Comparison of ENCODE assay signal across 8 mouse cellular contexts in genomic region chr6:127989624-127990212, GRCm38 (mm10).
DNase-seq lines count a peak whose midpoint lies in the region; ATAC-seq and TF ChIP-seq lines count a peak whose summit lies in the region.

No protein-coding gene starts in this region.

- H3K27ac ChIP-seq in forebrain, embryonic 10.5 days = peak overlapping the region; percentile 20; the same call in 1 of the 2 replicates
- no peak overlapping the region for H3K27ac ChIP-seq in forebrain, embryonic 11.5 days (ENCODE audit: low read depth, low read length)
- peak overlapping the region; percentile 96 for H3K27ac ChIP-seq in heart, embryonic 13.5 days (replicated peaks)
- H3K27ac ChIP-seq in kidney, postnatal 0 days = no peak overlapping the region

- no peaks in the 10 kb centered on the region for H3K9me3 ChIP-seq in forebrain, embryonic 10.5 days
- H3K9me3 ChIP-seq in forebrain, embryonic 11.5 days (ENCODE audit: control insufficient read depth, low read length) = no peaks in the 10 kb centered on the region
- H3K9me3 ChIP-seq in heart, embryonic 13.5 days = no peaks in the 10 kb centered on the region
- H3K9me3 ChIP-seq in kidney, postnatal 0 days (replicated peaks; ENCODE audit: low read length) = no peaks in the 10 kb centered on the region

- 75% methylated on average over 11 of the region's 11 CpGs for WGBS in forebrain, embryonic 10.5 days
- WGBS in forebrain, embryonic 11.5 days = 75% methylated on average over 11 of the region's 11 CpGs
- 38% methylated on average over 11 of the region's 11 CpGs for whole genome bisulfite sequencing in heart, embryonic 13.5 days
- WGBS in kidney, postnatal 0 days = 60% methylated on average over 11 of the region's 11 CpGs
- 48% methylated on average over 11 of the region's 11 CpGs for WGBS in lung, adult 2 months

- H3K4me3 ChIP-seq in forebrain, embryonic 10.5 days = no peak overlapping the region
- H3K4me3 ChIP-seq in forebrain, embryonic 11.5 days (ENCODE audit: low read depth, low read length) = no peak overlapping the region
- H3K4me3 ChIP-seq in heart, embryonic 13.5 days = peak overlapping the region; percentile 45
- no peak overlapping the region for H3K4me3 ChIP-seq in kidney, postnatal 0 days (replicated peaks; ENCODE audit: low read depth, low read length)
- no peak overlapping the region for H3K4me3 ChIP-seq in lung, adult 2 months (replicated peaks; ENCODE audit: extremely low read depth, low read depth, low read length)

- no peak for DNase-seq in forebrain, embryonic 10.5 days (ENCODE audit: extremely low spot score, low spot score)
- DNase-seq in forebrain, embryonic 11.5 days (ENCODE audit: low spot score) = no peak
- DNase-seq in fibroblast of lung, adult 2 months (ENCODE audit: low read depth) = peak; percentile 76
- DNase-seq in kidney, postnatal 0 days (ENCODE audit: low spot score) = peak; percentile 54
- peak; percentile 53 for DNase-seq in lung, adult 2 months
- DNase-seq in right cerebral cortex, postnatal 4 days = peak; percentile 74
- no peak for DNase-seq in T-cell, adult 2 months (ENCODE audit: low spot score)

- 0 out of 2 replicates have a peak, but pooled peaks have one; percentile 7 for TF ChIP-seq CTCF in kidney, postnatal 0 days (IDR thresholded peaks at IDR 0.05; ENCODE audit: low read depth)
- no peak for TF ChIP-seq CTCF in lung, adult 2 months (IDR thresholded peaks at IDR 0.05; ENCODE audit: insufficient read depth, low read length)

- TF ChIP-seq POLR2A in lung, adult 2 months (IDR thresholded peaks at IDR 0.05; ENCODE audit: borderline replicate concordance, extremely low read depth, low read depth, low read length) = no peak

- H3K9ac ChIP-seq in forebrain, embryonic 11.5 days (ENCODE audit: low read length) = no peak overlapping the region
- peak overlapping the region; percentile 81 for H3K9ac ChIP-seq in heart, embryonic 13.5 days
- H3K9ac ChIP-seq in kidney, postnatal 0 days (ENCODE audit: low read depth, low read length) = no peak overlapping the region

- no peak for ATAC-seq in forebrain, embryonic 11.5 days (replicated peaks; ENCODE audit: low FRiP score)
- peak; percentile 83 for ATAC-seq in heart, embryonic 13.5 days (ENCODE audit: extremely low read depth, insufficient number of reproducible peaks, low FRiP score, low TSS enrichment)
- peak; percentile 50; the same call in 1 of the 2 replicates for ATAC-seq in kidney, postnatal 0 days (replicated peaks; ENCODE audit: low FRiP score, low read depth)

- H3K36me3 ChIP-seq in forebrain, embryonic 10.5 days (replicated peaks) = no peaks in the 10 kb centered on the region; the same call in 1 of the 2 replicates
- H3K36me3 ChIP-seq in forebrain, embryonic 11.5 days (ENCODE audit: control insufficient read depth, insufficient read depth, low read length) = no peaks in the 10 kb centered on the region
- H3K36me3 ChIP-seq in heart, embryonic 13.5 days = peaks cover 13% of the 10 kb centered on the region
- H3K36me3 ChIP-seq in kidney, postnatal 0 days (ENCODE audit: insufficient read depth, low read length) = no peaks in the 10 kb centered on the region

- peaks cover 31% of the 10 kb centered on the region for H3K4me1 ChIP-seq in forebrain, embryonic 10.5 days
- H3K4me1 ChIP-seq in forebrain, embryonic 11.5 days (replicated peaks; ENCODE audit: control insufficient read depth, insufficient read depth, low read length) = no peaks in the 10 kb centered on the region
- H3K4me1 ChIP-seq in heart, embryonic 13.5 days = peaks cover 100% of the 10 kb centered on the region
- peaks cover 7% of the 10 kb centered on the region for H3K4me1 ChIP-seq in kidney, postnatal 0 days (replicated peaks; ENCODE audit: insufficient read depth, low read length)
- peaks cover 19% of the 10 kb centered on the region for H3K4me1 ChIP-seq in lung, adult 2 months (ENCODE audit: control insufficient read depth, insufficient read depth, low read length)

- no peaks in the 10 kb centered on the region for H3K27me3 ChIP-seq in forebrain, embryonic 10.5 days (ENCODE audit: poor library complexity, severe bottlenecking)
- no peaks in the 10 kb centered on the region for H3K27me3 ChIP-seq in forebrain, embryonic 11.5 days (ENCODE audit: control insufficient read depth, insufficient read depth, low read length)
- no peaks in the 10 kb centered on the region for H3K27me3 ChIP-seq in heart, embryonic 13.5 days (replicated peaks)
- no peaks in the 10 kb centered on the region for H3K27me3 ChIP-seq in kidney, postnatal 0 days (ENCODE audit: insufficient read depth, low read length)

- H3K4me2 ChIP-seq in forebrain, embryonic 11.5 days (ENCODE audit: low read depth, low read length, severe bottlenecking) = no peak overlapping the region
- peak overlapping the region; percentile 65 for H3K4me2 ChIP-seq in heart, embryonic 13.5 days
- no peak overlapping the region for H3K4me2 ChIP-seq in kidney, postnatal 0 days (ENCODE audit: low read length)

Comparison
In these comparisons a context has a peak if more than half of its experiments do, and no peak if none do; other contexts are left out.
1. H3K27ac ChIP-seq: peak in forebrain, embryonic 10.5 days (single experiment) and heart, embryonic 13.5 days (single experiment); none in forebrain, embryonic 11.5 days (single experiment) and kidney, postnatal 0 days (single experiment).
2. DNase-seq: peak in fibroblast of lung, adult 2 months (single experiment), kidney, postnatal 0 days (single experiment), lung, adult 2 months (single experiment) and right cerebral cortex, postnatal 4 days (single experiment); none in forebrain, embryonic 10.5 days (single experiment), forebrain, embryonic 11.5 days (single experiment) and T-cell, adult 2 months (single experiment).